Mouse (Mus musculus) heart, postnatal 0 days (tissue): ENCODE measurements around the gene Map4k4. TPM values are rescaled to one million over a fixed set of nuclear protein-coding genes. Genes with fewer than 3 reads are reported as not detected.

Source experiments
- ATAC-seq: fragments of 200-750 bp; cut with Nextera tagmentation; 2 replicates; pipeline ENCODE4 v1.8.0; 2017; ENCODE audit warnings: low read depth, moderate number of reproducible peaks, moderate library complexity; ENCODE audit not compliant: insufficient read depth
- DNase-seq: peaks from one replicate; pipeline ENCODE4 v3.0.0-alpha.2; 2016; ENCODE audit warnings: low spot score
- H3K27ac ChIP-seq: fragments of 300-500 bp; sonication (generic); 2 replicates; pipeline ENCODE4 v1.5.1; 2014; ENCODE audit warnings: low read depth, mild to moderate bottlenecking
- H3K27me3 ChIP-seq: fragments of 300-500 bp; sonication (generic); 2 replicates; pipeline ENCODE4 v1.6.1; 2014; ENCODE audit warnings: low read length, mixed read lengths; ENCODE audit not compliant: control insufficient read depth, insufficient read depth
- H3K36me3 ChIP-seq: fragments of 300-500 bp; sonication (generic); replicated peaks from 2 replicates; pipeline ENCODE4 v1.6.1; 2014; ENCODE audit warnings: low read length, mixed read lengths; ENCODE audit not compliant: control insufficient read depth, insufficient read depth
- H3K4me1 ChIP-seq: fragments of 300-500 bp; sonication (generic); 2 replicates; pipeline ENCODE4 v1.6.1; 2014; ENCODE audit warnings: antibody characterized with exemption; ENCODE audit not compliant: control insufficient read depth, insufficient read depth
- H3K4me2 ChIP-seq: fragments of 300-500 bp; sonication (generic); 2 replicates; pipeline ENCODE4 v1.6.1; 2014; ENCODE audit warnings: low read depth, mild to moderate bottlenecking, low read length, moderate library complexity
- H3K4me3 ChIP-seq: fragments of 300-500 bp; sonication (generic); 2 replicates; pipeline ENCODE4 v1.5.1; 2014; ENCODE audit warnings: low read depth, low read length
- H3K9ac ChIP-seq: fragments of 300-500 bp; sonication (generic); replicated peaks from 2 replicates; pipeline ENCODE4 v1.6.1; 2014; ENCODE audit warnings: low read depth, low read length, mixed read lengths
- H3K9me3 ChIP-seq: fragments of 300-500 bp; sonication (generic); replicated peaks from 2 replicates; pipeline ENCODE4 v1.6.1; 2016; ENCODE audit warnings: low read length; ENCODE audit not compliant: control insufficient read depth
- CTCF ChIP-seq: IDR thresholded peaks from 2 replicates; pipeline ENCODE4 v1.5.1; 2016; ENCODE audit warnings: antibody characterized with exemption, control low read depth, low read depth
- EP300 ChIP-seq: IDR thresholded peaks from 2 replicates; pipeline ENCODE4 v1.6.1; 2016; ENCODE audit warnings: antibody characterized with exemption, low read depth
- WGBS: fragments of 180-500 bp; shearing (Covaris S2); extraction: QIAGEN DNeasy Blood & Tissue Kit; methylation state at CpG from one replicate; pipeline ENCODE4 v1.1.7; 2014; 5-methylcytosine and 5-hydroxymethylcytosine counted together
- polyA plus RNA-seq: library from polyadenylated mRNA; unstranded; fragments of >200 nt; fragmentation: Nextera tagmentation; extraction: Ambion mirVana; gene quantifications from 2 replicates; pipeline ENCODE4 v1.2.1, GENCODE M21; 2015
- total RNA-seq: library from RNA; depleted of rRNA; stranded (reverse); fragments of >200 nt; gene quantifications from 2 replicates; pipeline ENCODE4 v1.2.3, GENCODE M21; 2014; ENCODE audit warnings: low replicate concordance

Map4k4 gene
- total and polyA plus RNA-seq, 2 experiments from 2014 or later = 17.4 to 129 TPM

GRCm38 (mm10) chr1:39975005-39975404 is 74.3 kb downstream of the Map4k4 start:
- Histone ChIP-seq H3K27ac (no peak overlapping the region), H3K36me3 (peaks cover 58% of the 10 kb centered on the region), H3K27me3 (no peaks in the 10 kb centered on the region), H3K4me2 (no peak overlapping the region), H3K9ac (no peak overlapping the region), H3K4me3 (no peak overlapping the region), H3K4me1 (peaks cover 3% of the 10 kb centered on the region; the same call in 1 of the 2 replicates), H3K9me3 (no peaks in the 10 kb centered on the region)
- 91% methylated on average over 2 of the region's 2 CpGs for WGBS
- no peak for ATAC-seq
- no peak for DNase-seq
- TF ChIP-seq EP300 = no peak
- no peak for TF ChIP-seq CTCF

- DNase-seq (no peak), ATAC-seq (no peak)
- Histone ChIP-seq H3K4me1 (peaks cover 3% of the 10 kb centered on the region; the same call in 1 of the 2 replicates), H3K27ac (no peak overlapping the region), H3K36me3 (peaks cover 69% of the 10 kb centered on the region), H3K4me3 (no peak overlapping the region), H3K4me2 (no peak overlapping the region), H3K27me3 (no peaks in the 10 kb centered on the region), H3K9me3 (no peaks in the 10 kb centered on the region), H3K9ac (no peak overlapping the region)
- WGBS = 61% methylated on average over 2 of the region's 2 CpGs
- TF ChIP-seq EP300 (no peak), CTCF (no peak)
These were observed 75.4 kb downstream of the Map4k4 start for GRCm38 (mm10) chr1:39976107-39976506.

GRCm38 (mm10) chr1:39976847-39977744 is 76.4 kb downstream of the Map4k4 start:
- no peak for DNase-seq
- Histone ChIP-seq H3K27me3 (no peaks in the 10 kb centered on the region), H3K9me3 (no peaks in the 10 kb centered on the region), H3K4me2 (no peak overlapping the region), H3K4me3 (no peak overlapping the region), H3K9ac (no peak overlapping the region), H3K27ac (no peak overlapping the region), H3K36me3 (peaks cover 79% of the 10 kb centered on the region), H3K4me1 (peaks cover 11% of the 10 kb centered on the region)
- 74% methylated on average over 11 of the region's 11 CpGs for WGBS
- TF ChIP-seq CTCF (peak; percentile 47), EP300 (no peak)
- no peak; the same call in 1 of the 2 replicates for ATAC-seq

- no peak for ATAC-seq
- 80% methylated on average over 20 of the region's 20 CpGs for WGBS
These were observed 78.2 kb downstream of the Map4k4 start for GRCm38 (mm10) chr1:39978781-39979486.

GRCm38 (mm10) chr1:39980314-39981290 is 79.9 kb downstream of the Map4k4 start:
- no peak overlapping the region for H3K9ac ChIP-seq
- H3K27ac ChIP-seq = no peak overlapping the region
- H3K4me3 ChIP-seq = no peak overlapping the region
- ATAC-seq = no peak
- peaks cover 7% of the 10 kb centered on the region; the same call in 1 of the 2 replicates for H3K4me1 ChIP-seq
- no peaks in the 10 kb centered on the region for H3K9me3 ChIP-seq
- DNase-seq = no peak
- TF ChIP-seq CTCF = no peak
- TF ChIP-seq EP300 = no peak
- no peaks in the 10 kb centered on the region for H3K27me3 ChIP-seq
- H3K36me3 ChIP-seq = peaks cover 89% of the 10 kb centered on the region
- no peak overlapping the region for H3K4me2 ChIP-seq
- 68% methylated on average over 15 of the region's 15 CpGs for WGBS

More at GRCm38 (mm10) chr1:39978781-39979486, 78.2 kb downstream of the Map4k4 start:
- Histone ChIP-seq H3K9ac (no peak overlapping the region), H3K4me2 (no peak overlapping the region), H3K4me3 (no peak overlapping the region), H3K9me3 (no peaks in the 10 kb centered on the region), H3K27me3 (no peaks in the 10 kb centered on the region), H3K27ac (no peak overlapping the region), H3K4me1 (peaks cover 7% of the 10 kb centered on the region; the same call in 1 of the 2 replicates), H3K36me3 (peaks cover 91% of the 10 kb centered on the region)
- no peak for TF ChIP-seq EP300
- TF ChIP-seq CTCF = no peak
- DNase-seq = no peak
